Mouse (Mus musculus) embryonic facial prominence, embryonic 13.5 days (tissue): Measurements from ENCODE around the gene Bag1. TPM values are rescaled to one million over a fixed set of nuclear protein-coding genes. Genes with fewer than 3 reads are reported as not detected.

Experiments
- ATAC-seq: fragments of 200-750 bp; cut with Nextera tagmentation; 2 replicates; pipeline ENCODE4 v1.8.0; 2017; ENCODE audit warnings: low read depth; ENCODE audit not compliant: insufficient number of reproducible peaks, insufficient read depth, low FRiP score, low TSS enrichment
- H3K27ac ChIP-seq: fragments of 300-500 bp; sonication (generic); 2 replicates; pipeline ENCODE4 v1.5.1; 2015; ENCODE audit warnings: moderate library complexity, mild to moderate bottlenecking, inconsistent platforms
- H3K27me3 ChIP-seq: fragments of 300-500 bp; sonication (generic); 2 replicates; pipeline ENCODE4 v1.6.1; 2015; ENCODE audit warnings: mild to moderate bottlenecking, inconsistent platforms
- H3K36me3 ChIP-seq: fragments of 300-500 bp; sonication (generic); 2 replicates; pipeline ENCODE4 v1.6.1; 2015; ENCODE audit warnings: mild to moderate bottlenecking, inconsistent platforms
- H3K4me1 ChIP-seq: fragments of 300-500 bp; sonication (generic); 2 replicates; pipeline ENCODE4 v1.6.1; 2015; ENCODE audit warnings: inconsistent platforms
- H3K4me2 ChIP-seq: fragments of 300-500 bp; sonication (generic); 2 replicates; pipeline ENCODE4 v1.6.1; 2015; ENCODE audit warnings: moderate library complexity, mild to moderate bottlenecking, inconsistent platforms
- H3K4me3 ChIP-seq: fragments of 300-500 bp; sonication (generic); 2 replicates; pipeline ENCODE4 v1.5.1; 2015; ENCODE audit warnings: mild to moderate bottlenecking, inconsistent platforms
- H3K9ac ChIP-seq: fragments of 300-500 bp; sonication (generic); 2 replicates; pipeline ENCODE4 v1.6.1; 2015; ENCODE audit warnings: mild to moderate bottlenecking, inconsistent platforms
- H3K9me3 ChIP-seq: fragments of 300-500 bp; sonication (generic); 2 replicates; pipeline ENCODE4 v1.6.1; 2016; ENCODE audit warnings: inconsistent platforms
- WGBS: fragments of 180-500 bp; shearing (Covaris S2); methylation state at CpG from one replicate; pipeline ENCODE4 v1.1.7; 2015; ENCODE audit warnings: mixed read lengths; 5-methylcytosine and 5-hydroxymethylcytosine counted together
- polyA plus RNA-seq: library from polyadenylated mRNA; unstranded; fragments of >200 nt; fragmentation: Nextera tagmentation; extraction: Ambion mirVana; gene quantifications from 2 replicates; pipeline ENCODE4 v1.2.1, GENCODE M21; 2015

Bag1 gene
- polyA plus RNA-seq, 1 experiment from 2014 or later, result 233 TPM

- H3K27me3 ChIP-seq, result no peaks in the 10 kb centered on the region
- WGBS, result 92% methylated on average over 5 of the region's 5 CpGs
- no peak overlapping the region for H3K9ac ChIP-seq
- H3K36me3 ChIP-seq, result peaks cover 63% of the 10 kb centered on the region
- no peaks in the 10 kb centered on the region for H3K9me3 ChIP-seq
- no peak overlapping the region for H3K4me2 ChIP-seq
- ATAC-seq, result no peak
- H3K4me3 ChIP-seq, result no peak overlapping the region
- no peak overlapping the region for H3K27ac ChIP-seq
- no peaks in the 10 kb centered on the region for H3K4me1 ChIP-seq
These were observed 14.4 kb downstream of the Bag1 start for GRCm38 (mm10) chr4:40933694-40934093.

- H3K27ac ChIP-seq, result no peak overlapping the region
- no peak overlapping the region for H3K4me3 ChIP-seq
- H3K4me2 ChIP-seq, result no peak overlapping the region
- 86% methylated on average over 7 of the region's 7 CpGs for WGBS
- H3K9ac ChIP-seq, result no peak overlapping the region
- no peaks in the 10 kb centered on the region for H3K27me3 ChIP-seq
- no peak for ATAC-seq
- H3K36me3 ChIP-seq, result peaks cover 20% of the 10 kb centered on the region
- no peaks in the 10 kb centered on the region for H3K4me1 ChIP-seq
- H3K9me3 ChIP-seq, result no peaks in the 10 kb centered on the region
These were observed 19.0 kb downstream of the Bag1 start for GRCm38 (mm10) chr4:40929046-40929445.

GRCm38 (mm10) chr4:40925568-40925967, 22.5 kb downstream of the Bag1 start:
- Histone ChIP-seq H3K27ac (no peak overlapping the region), H3K4me3 (no peak overlapping the region), H3K27me3 (no peaks in the 10 kb centered on the region), H3K9ac (no peak overlapping the region), H3K4me1 (no peaks in the 10 kb centered on the region), H3K9me3 (no peaks in the 10 kb centered on the region), H3K4me2 (no peak overlapping the region), H3K36me3 (no peaks in the 10 kb centered on the region)
- ATAC-seq, result no peak
- 45% methylated on average over 3 of the region's 3 CpGs for WGBS

DNA sequence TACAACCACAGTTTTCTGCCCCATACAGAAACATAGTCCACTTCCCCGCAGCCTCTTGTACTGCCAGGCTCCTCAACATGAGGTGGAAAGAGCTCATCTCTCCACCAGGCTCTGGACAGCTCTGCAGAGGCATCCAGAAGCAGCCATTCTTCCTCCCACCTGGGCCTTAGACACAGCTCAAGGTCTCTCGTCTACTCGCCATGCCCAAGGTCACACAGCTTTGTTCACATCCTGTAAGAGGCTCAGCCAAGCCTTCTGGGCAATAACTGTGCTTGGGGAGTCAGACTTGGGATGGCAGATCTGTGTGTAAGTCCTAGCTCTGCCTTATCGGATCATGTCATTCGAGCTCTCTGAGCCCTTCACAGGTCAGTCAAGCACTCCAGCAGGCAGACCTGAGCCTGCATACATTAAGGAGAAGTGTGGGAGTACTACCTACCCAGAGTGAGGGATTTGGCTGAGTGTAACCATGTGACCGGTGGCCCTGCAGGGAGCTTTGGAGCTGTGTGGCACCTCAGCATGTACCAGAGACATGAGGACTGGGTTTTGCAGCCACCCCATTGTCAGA, 24.9 kb downstream of the Bag1 start:
- WGBS, result 74% methylated on average over 6 of the region's 6 CpGs
- ATAC-seq, result no peak
- H3K9me3 ChIP-seq, result no peaks in the 10 kb centered on the region
- H3K36me3 ChIP-seq, result no peaks in the 10 kb centered on the region
- H3K4me3 ChIP-seq, result no peak overlapping the region
- no peak overlapping the region for H3K27ac ChIP-seq
- H3K9ac ChIP-seq, result no peak overlapping the region
- no peaks in the 10 kb centered on the region for H3K4me1 ChIP-seq
- no peak overlapping the region for H3K4me2 ChIP-seq
- no peaks in the 10 kb centered on the region for H3K27me3 ChIP-seq

DNA sequence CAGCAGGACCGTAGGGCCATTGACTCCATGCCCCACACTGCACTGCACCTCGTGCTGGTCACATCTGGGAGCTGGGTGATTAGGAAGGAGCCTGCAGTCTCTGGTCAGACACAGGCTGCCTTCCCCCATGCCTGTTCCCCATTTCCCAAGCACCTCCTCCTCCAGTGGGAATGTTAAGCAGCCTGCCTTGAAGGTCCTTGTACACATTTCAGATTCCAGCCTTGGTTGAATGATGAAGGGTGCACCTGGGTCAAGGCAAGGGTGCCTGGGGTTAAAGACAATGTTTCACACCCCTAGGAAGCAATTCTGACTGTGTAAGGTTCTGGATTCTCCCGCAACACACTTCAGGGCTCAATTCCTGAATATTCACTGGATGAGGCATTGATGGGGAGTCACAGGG, 26.8 kb downstream of the Bag1 start:
- Histone ChIP-seq H3K4me3 (no peak overlapping the region), H3K27ac (no peak overlapping the region), H3K9ac (no peak overlapping the region), H3K4me1 (no peaks in the 10 kb centered on the region), H3K27me3 (no peaks in the 10 kb centered on the region), H3K36me3 (no peaks in the 10 kb centered on the region), H3K9me3 (no peaks in the 10 kb centered on the region), H3K4me2 (no peak overlapping the region)
- 56% methylated on average over 3 of the region's 3 CpGs for WGBS
- no peak for ATAC-seq

DNA sequence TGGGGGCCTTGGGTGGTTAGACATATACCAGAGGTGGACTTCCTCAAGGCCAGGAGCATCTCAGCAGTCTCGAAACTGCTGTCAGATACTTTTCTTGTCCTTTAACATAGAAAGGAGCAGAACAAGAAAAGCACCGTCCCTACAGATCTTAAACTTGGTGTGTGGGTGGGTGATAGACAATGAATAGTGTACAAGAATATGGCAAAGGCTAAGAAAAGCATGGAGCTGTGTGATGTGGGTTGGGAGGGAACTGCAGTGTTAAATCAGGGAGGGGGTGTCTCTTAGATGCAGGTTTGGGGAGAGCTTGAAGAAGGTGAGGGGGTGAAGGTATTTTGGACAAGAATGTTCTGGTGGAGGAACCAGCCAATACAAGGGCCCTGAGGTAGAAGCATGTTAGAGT, 27.5 kb downstream of the Bag1 start:
- no peak overlapping the region for H3K27ac ChIP-seq
- no peak overlapping the region for H3K9ac ChIP-seq
- 79% methylated on average over 2 of the region's 2 CpGs for WGBS
- H3K27me3 ChIP-seq, result no peaks in the 10 kb centered on the region
- H3K4me2 ChIP-seq, result no peak overlapping the region
- no peak for ATAC-seq
- H3K9me3 ChIP-seq, result no peaks in the 10 kb centered on the region
- no peaks in the 10 kb centered on the region for H3K36me3 ChIP-seq
- H3K4me3 ChIP-seq, result no peak overlapping the region
- H3K4me1 ChIP-seq, result no peaks in the 10 kb centered on the region

- no peaks in the 10 kb centered on the region for H3K4me1 ChIP-seq
- H3K9me3 ChIP-seq, result no peaks in the 10 kb centered on the region
- H3K4me3 ChIP-seq, result no peak within 1 kb of the TSS
- no peaks in the 10 kb centered on the region for H3K36me3 ChIP-seq
- no peak within 1 kb of the TSS for H3K27ac ChIP-seq
- ATAC-seq, result no peak
- no peaks in the 10 kb centered on the region for H3K27me3 ChIP-seq
- no peak within 1 kb of the TSS for H3K9ac ChIP-seq
- 56% methylated on average over 3 of the region's 3 CpGs for WGBS
- no peak within 1 kb of the TSS for H3K4me2 ChIP-seq
These were observed 28.3 kb downstream of the Bag1 start, which contains the start of gene Spink4 for GRCm38 (mm10) chr4:40919785-40920184. Gene Spink4, plus strand, starts transcription at chr4:40920052.

DNA sequence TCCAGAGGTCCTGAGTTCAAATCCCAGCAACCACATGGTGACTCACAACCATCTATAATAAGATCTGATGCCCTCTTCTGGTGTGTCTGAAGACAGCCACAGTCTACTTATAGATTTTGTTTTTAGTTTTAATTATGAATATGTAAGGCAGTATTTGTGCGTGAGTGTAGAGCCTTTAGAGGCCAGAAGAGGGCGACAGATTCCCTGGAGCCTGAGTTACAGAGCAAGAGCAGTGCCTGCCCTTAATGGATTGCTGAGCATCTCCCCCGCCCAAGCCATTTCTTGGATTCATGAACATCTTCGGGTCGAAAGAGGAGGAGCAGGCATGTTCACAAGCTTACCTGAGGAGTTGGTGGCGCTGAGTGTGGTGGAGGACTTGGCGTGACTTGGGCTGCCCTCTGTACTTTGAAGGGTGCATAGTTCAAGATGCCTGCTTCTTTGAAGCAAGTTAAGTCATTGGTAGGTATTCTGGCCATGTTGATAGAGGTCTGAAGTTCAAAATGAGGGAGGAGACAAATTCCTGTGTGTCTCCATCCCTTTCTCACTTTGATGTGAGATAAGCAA, 31.4 kb downstream of the Bag1 start:
- ATAC-seq, result no peak
- Histone ChIP-seq H3K27me3 (no peaks in the 10 kb centered on the region), H3K4me1 (no peaks in the 10 kb centered on the region), H3K27ac (no peak overlapping the region), H3K36me3 (no peaks in the 10 kb centered on the region), H3K4me3 (no peak overlapping the region), H3K4me2 (no peak overlapping the region), H3K9ac (no peak overlapping the region), H3K9me3 (no peaks in the 10 kb centered on the region)
- WGBS, result 91% methylated on average over 7 of the region's 7 CpGs

DNA sequence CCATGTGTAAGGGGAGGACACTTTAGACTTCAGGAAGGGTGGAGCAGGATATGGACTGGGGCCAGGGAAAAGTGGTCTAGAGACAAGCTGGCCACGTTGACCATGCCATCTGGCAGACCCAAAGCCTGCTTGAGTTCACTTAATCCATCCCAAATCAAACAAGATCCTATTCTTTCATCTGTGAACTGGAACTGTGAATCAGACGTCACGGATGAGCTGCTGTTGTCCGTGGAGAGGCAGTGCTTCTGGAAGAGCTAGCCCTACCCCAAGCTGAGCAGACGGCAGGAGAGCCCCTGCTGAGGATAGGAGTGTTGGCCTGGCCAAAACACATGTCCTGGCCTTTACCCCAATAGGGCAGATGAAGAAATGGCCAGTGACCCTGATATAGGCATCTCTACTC, 32.1 kb downstream of the Bag1 start:
- Histone ChIP-seq H3K9me3 (no peaks in the 10 kb centered on the region), H3K4me2 (no peak overlapping the region), H3K27me3 (no peaks in the 10 kb centered on the region), H3K36me3 (no peaks in the 10 kb centered on the region), H3K9ac (no peak overlapping the region), H3K4me3 (no peak overlapping the region), H3K4me1 (no peaks in the 10 kb centered on the region), H3K27ac (no peak overlapping the region)
- WGBS, result 74% methylated on average over 5 of the region's 5 CpGs
- no peak for ATAC-seq

- Histone ChIP-seq H3K4me2 (no peak overlapping the region), H3K27ac (no peak overlapping the region), H3K36me3 (no peaks in the 10 kb centered on the region), H3K27me3 (no peaks in the 10 kb centered on the region), H3K9me3 (no peaks in the 10 kb centered on the region), H3K9ac (no peak overlapping the region), H3K4me1 (no peaks in the 10 kb centered on the region), H3K4me3 (no peak overlapping the region)
- ATAC-seq, result no peak
These were observed 33.7 kb downstream of the Bag1 start for GRCm38 (mm10) chr4:40914287-40914867.

- Histone ChIP-seq H3K4me1 (no peaks in the 10 kb centered on the region), H3K36me3 (no peaks in the 10 kb centered on the region), H3K27me3 (no peaks in the 10 kb centered on the region), H3K9me3 (no peaks in the 10 kb centered on the region), H3K9ac (no peak overlapping the region), H3K27ac (no peak overlapping the region), H3K4me2 (no peak overlapping the region), H3K4me3 (no peak overlapping the region)
- WGBS, result 51% methylated on average over 20 of the region's 20 CpGs
- ATAC-seq, result no peak
These were observed 39.7 kb downstream of the Bag1 start for GRCm38 (mm10) chr4:40908261-40908969.

DNA sequence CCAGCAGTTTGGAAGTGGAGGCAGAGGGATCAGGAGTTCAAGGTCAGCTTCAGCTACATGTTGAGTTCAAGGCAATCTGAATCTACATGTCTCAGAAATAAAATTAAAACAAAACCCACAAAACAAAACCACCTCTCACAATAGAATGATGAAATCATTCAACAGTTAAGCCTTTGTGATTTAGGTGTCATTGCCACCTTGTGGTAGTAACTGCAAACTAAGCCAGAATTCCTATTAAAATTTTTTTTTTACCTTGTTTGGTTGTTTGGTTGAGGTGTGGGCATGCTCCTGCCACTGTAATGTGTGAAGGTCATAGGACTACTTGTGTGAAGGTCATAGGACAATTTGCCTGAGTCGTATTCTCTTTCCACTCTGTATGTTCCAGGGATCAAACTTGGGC, 41.8 kb downstream of the Bag1 start:
- no peak overlapping the region for H3K9ac ChIP-seq
- no peak overlapping the region for H3K4me2 ChIP-seq
- no peak overlapping the region for H3K4me3 ChIP-seq
- no peak for ATAC-seq
- H3K27ac ChIP-seq, result no peak overlapping the region
- 41% methylated on average over 1 of the region's 1 CpGs for WGBS
- no peaks in the 10 kb centered on the region for H3K4me1 ChIP-seq
- H3K9me3 ChIP-seq, result no peaks in the 10 kb centered on the region
- no peaks in the 10 kb centered on the region for H3K27me3 ChIP-seq
- H3K36me3 ChIP-seq, result no peaks in the 10 kb centered on the region
